Mouse (Mus musculus) brain, embryonic 14.5 days (tissue): ENCODE data around the gene Daglb.

Experiments
- CTCF ChIP-seq: fragments of 200-500 bp; IDR thresholded peaks from 2 replicates; pipeline ENCODE4 v1.5.1; 2012; ENCODE audit warnings: inconsistent platforms, mild to moderate bottlenecking, moderate library complexity, borderline replicate concordance; ENCODE audit not compliant: insufficient read depth, insufficient read length; ENCODE audit errors: extremely low read depth
- POLR2A ChIP-seq: fragments of 200-500 bp; IDR thresholded peaks from 2 replicates; pipeline ENCODE4 v1.6.1; 2012; ENCODE audit warnings: mild to moderate bottlenecking, inconsistent platforms, borderline replicate concordance; ENCODE audit not compliant: poor library complexity, insufficient read depth, insufficient read length, severe bottlenecking; ENCODE audit errors: extremely low read depth

DNA sequence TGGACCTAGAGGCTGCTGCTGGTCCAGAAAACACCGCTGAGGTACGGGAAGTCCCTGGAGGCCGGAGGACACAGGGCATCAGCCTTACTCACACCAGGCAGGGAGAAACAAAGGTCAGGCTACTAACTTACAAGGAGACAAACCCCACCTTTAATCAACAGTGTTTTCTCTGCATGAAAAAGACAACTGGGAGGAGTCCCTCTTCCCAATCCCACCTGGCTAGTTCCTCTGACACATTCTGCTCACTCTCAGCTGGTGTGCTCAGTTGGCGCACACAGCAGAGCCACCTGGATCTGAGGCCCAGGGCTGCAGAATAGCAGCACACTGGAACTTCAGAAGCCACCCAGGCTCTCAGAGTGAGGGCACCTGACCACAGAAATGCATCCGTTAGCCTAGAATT lies 50.5 kb downstream of the Daglb start:
- TF ChIP-seq CTCF (no peak), POLR2A (no peak)
